In the genomic region with DNA sequence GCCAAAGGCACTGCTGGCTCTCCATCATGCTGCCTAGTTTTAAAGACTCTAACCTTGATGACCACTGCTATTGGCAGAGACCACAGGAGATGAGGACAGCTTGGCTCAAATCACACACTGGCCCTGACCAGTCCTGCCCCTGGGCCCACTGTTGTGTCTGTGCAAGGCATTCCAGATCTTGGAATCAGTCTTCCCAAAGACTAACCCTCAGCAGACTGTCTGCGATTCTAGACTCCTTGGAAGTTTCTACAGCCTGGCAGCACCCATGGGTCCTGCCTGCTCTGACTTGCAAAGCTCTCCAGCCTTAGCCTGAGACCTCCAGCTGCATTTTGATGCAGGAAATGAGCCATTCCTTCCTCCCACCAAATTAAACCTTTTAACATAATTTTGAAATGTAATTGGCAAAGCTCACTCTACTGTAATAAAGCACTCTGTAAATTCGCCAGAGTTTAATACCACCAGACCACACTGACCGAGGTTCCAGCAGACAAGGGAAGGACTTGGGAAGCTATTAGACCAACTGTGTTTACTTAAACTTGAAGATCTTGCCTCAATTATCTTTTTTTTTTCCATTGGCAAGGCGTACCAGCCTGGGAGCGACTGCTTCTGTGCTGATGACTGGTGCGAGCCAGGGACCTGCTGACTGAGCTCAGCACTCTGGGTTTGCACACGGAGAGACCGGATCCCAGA, we compare ENCODE assay signal across 8 mouse cellular contexts.
DNase-seq lines count a peak whose midpoint lies in the region; ATAC-seq and TF ChIP-seq lines count a peak whose summit lies in the region.
"Had no signal": no experiment of that assay in that cellular context is flagged by ENCODE, and none has a peak within 500 bp of the region (broad histone marks: within the 10 kb centered on the region; RNA-seq: fewer than 3 reads in every experiment).

No protein-coding gene starts in this region.

- no peak overlapping the region for H3K4me2 ChIP-seq in lung, embryonic 16.5 days (ENCODE audit: low read depth, low read length)
- H3K4me2 ChIP-seq in lung, postnatal 0 days (replicated peaks; ENCODE audit: low read depth, low read length): no peak overlapping the region
- no peak overlapping the region for H3K4me2 ChIP-seq in heart, embryonic 13.5 days
- H3K4me2 ChIP-seq in stomach, embryonic 14.5 days (replicated peaks; ENCODE audit: low read depth, low read length): no peak overlapping the region
- H3K4me2 ChIP-seq: neural tube, embryonic 13.5 days had no signal

- H3K27ac ChIP-seq in lung, embryonic 16.5 days (ENCODE audit: low read length): peak overlapping the region; percentile 81
- no peak overlapping the region for H3K27ac ChIP-seq in lung, postnatal 0 days (ENCODE audit: low read length)
- peak overlapping the region; percentile 58 for H3K27ac ChIP-seq in heart, embryonic 13.5 days (replicated peaks)
- H3K27ac ChIP-seq in stomach, embryonic 14.5 days (ENCODE audit: low read length): peak overlapping the region; percentile 63
- H3K27ac ChIP-seq: neural tube, embryonic 13.5 days had no signal

- no peak overlapping the region for H3K9ac ChIP-seq in lung, embryonic 16.5 days (ENCODE audit: low read length)
- H3K9ac ChIP-seq in lung, postnatal 0 days (replicated peaks; ENCODE audit: low read depth): no peak overlapping the region
- H3K9ac ChIP-seq in heart, embryonic 13.5 days: no peak overlapping the region
- no peak overlapping the region for H3K9ac ChIP-seq in stomach, embryonic 14.5 days (replicated peaks; ENCODE audit: low read depth, low read length)
- H3K9ac ChIP-seq: neural tube, embryonic 13.5 days had no signal

- no peak overlapping the region for H3K4me3 ChIP-seq in lung, embryonic 16.5 days (ENCODE audit: low read length)
- H3K4me3 ChIP-seq in lung, postnatal 0 days (ENCODE audit: low read depth, low read length): no peak overlapping the region
- no peak overlapping the region for H3K4me3 ChIP-seq in heart, embryonic 13.5 days
- H3K4me3 ChIP-seq in stomach, embryonic 14.5 days (ENCODE audit: low read depth, low read length): no peak overlapping the region
- H3K4me3 ChIP-seq: neural tube, embryonic 13.5 days had no signal

- peaks cover 13% of the 10 kb centered on the region for H3K4me1 ChIP-seq in lung, embryonic 16.5 days (replicated peaks; ENCODE audit: control insufficient read depth, insufficient read depth, low read length)
- peaks cover 3% of the 10 kb centered on the region; the same call in 1 of the 2 replicates for H3K4me1 ChIP-seq in lung, postnatal 0 days (ENCODE audit: insufficient read depth, low read depth, low read length)
- H3K4me1 ChIP-seq in heart, embryonic 13.5 days: peaks cover 80% of the 10 kb centered on the region
- peaks cover 23% of the 10 kb centered on the region for H3K4me1 ChIP-seq in stomach, embryonic 14.5 days (ENCODE audit: control insufficient read depth, insufficient read depth, low read length)
- H3K4me1 ChIP-seq: neural tube, embryonic 13.5 days had no signal

- no peaks in the 10 kb centered on the region for H3K36me3 ChIP-seq in lung, embryonic 16.5 days (ENCODE audit: control insufficient read depth, insufficient read depth, low read length)
- H3K36me3 ChIP-seq in lung, postnatal 0 days (ENCODE audit: insufficient read depth, low read length): no peaks in the 10 kb centered on the region
- H3K36me3 ChIP-seq in heart, embryonic 13.5 days: no peaks in the 10 kb centered on the region
- H3K36me3 ChIP-seq in stomach, embryonic 14.5 days (ENCODE audit: control insufficient read depth, insufficient read depth, low read length): no peaks in the 10 kb centered on the region
- H3K36me3 ChIP-seq: neural tube, embryonic 13.5 days had no signal

- TF ChIP-seq EP300 in lung, postnatal 0 days (IDR thresholded peaks at IDR 0.05): no peak

- peak; percentile 59 for ATAC-seq in lung, embryonic 16.5 days (ENCODE audit: low read depth)
- no peak for ATAC-seq in lung, postnatal 0 days
- ATAC-seq in heart, embryonic 13.5 days (ENCODE audit: extremely low read depth, insufficient number of reproducible peaks, low FRiP score, low TSS enrichment): no peak
- no peak for ATAC-seq in stomach, embryonic 14.5 days (ENCODE audit: insufficient number of reproducible peaks, insufficient read depth, low FRiP score, low read depth)
- no peak for ATAC-seq in monocyte, adult 5-6 weeks (replicated peaks; ENCODE audit: insufficient number of reproducible peaks, low FRiP score, low TSS enrichment, poor library complexity, severe bottlenecking)

- H3K9me3 ChIP-seq in lung, embryonic 16.5 days (ENCODE audit: control insufficient read depth, low read length): no peaks in the 10 kb centered on the region
- H3K9me3 ChIP-seq in lung, postnatal 0 days (ENCODE audit: low read length): no peaks in the 10 kb centered on the region
- H3K9me3 ChIP-seq in heart, embryonic 13.5 days: no peaks in the 10 kb centered on the region
- H3K9me3 ChIP-seq in stomach, embryonic 14.5 days (ENCODE audit: control insufficient read depth, low read depth, low read length): no peaks in the 10 kb centered on the region
- H3K9me3 ChIP-seq: neural tube, embryonic 13.5 days had no signal

- no peaks in the 10 kb centered on the region for H3K27me3 ChIP-seq in lung, embryonic 16.5 days (ENCODE audit: control insufficient read depth, insufficient read depth, low read depth, low read length)
- H3K27me3 ChIP-seq in lung, postnatal 0 days (replicated peaks; ENCODE audit: insufficient read depth, low read length): no peaks in the 10 kb centered on the region
- H3K27me3 ChIP-seq in heart, embryonic 13.5 days (replicated peaks): no peaks in the 10 kb centered on the region
- no peaks in the 10 kb centered on the region for H3K27me3 ChIP-seq in stomach, embryonic 14.5 days (ENCODE audit: control insufficient read depth, insufficient read depth, low read length)
- H3K27me3 ChIP-seq: neural tube, embryonic 13.5 days had no signal

- TF ChIP-seq CTCF in lung, postnatal 0 days (IDR thresholded peaks at IDR 0.05): no peak

- no peak for DNase-seq in lung, postnatal 0 days (ENCODE audit: low spot score)
- peak; percentile 14 to 32 for DNase-seq in adrenal gland, postnatal 4 days (ENCODE audit: low spot score in 2 of 2)
- DNase-seq in right cerebral cortex, postnatal 4 days: no peak

- 48% methylated on average over 8 of the region's 8 CpGs for WGBS in lung, embryonic 16.5 days
- 53% methylated on average over 8 of the region's 8 CpGs for WGBS in lung, postnatal 0 days
- WGBS in heart, embryonic 13.5 days: 77% methylated on average over 8 of the region's 8 CpGs
- WGBS in stomach, embryonic 14.5 days: 50% methylated on average over 8 of the region's 8 CpGs

Comparison
In these comparisons a context has a peak if more than half of its experiments do, and no peak if none do; other contexts are left out.
1. DNase-seq: peak in adrenal gland, postnatal 4 days (2 of 2); none in lung, postnatal 0 days (single experiment) and right cerebral cortex, postnatal 4 days (single experiment).